Mouse (Mus musculus) kidney, adult 2 months (tissue): ENCODE results near the gene Phlpp1.

Experiments used
- CTCF ChIP-seq: fragments of 200-500 bp; conservative IDR thresholded peaks from 2 replicates; pipeline ENCODE4 v1.5.1; 2011; ENCODE audit warnings: low read depth, mild to moderate bottlenecking, control low read depth, low read length, moderate library complexity, mixed read lengths; ENCODE audit not compliant: insufficient read depth, insufficient read length
- POLR2A ChIP-seq: fragments of 200-500 bp; IDR thresholded peaks from one replicate; pipeline ENCODE4 v1.6.1; 2011; ENCODE audit warnings: low read depth, low read length, control low read depth

- TF ChIP-seq CTCF: no peak
- TF ChIP-seq POLR2A: no peak
Measured at GRCm38 (mm10) chr1:106275731-106276130, 104.2 kb downstream of the Phlpp1 start.
